Mouse (Mus musculus): ENCODE data around the gene Gpatch2.

DNA sequence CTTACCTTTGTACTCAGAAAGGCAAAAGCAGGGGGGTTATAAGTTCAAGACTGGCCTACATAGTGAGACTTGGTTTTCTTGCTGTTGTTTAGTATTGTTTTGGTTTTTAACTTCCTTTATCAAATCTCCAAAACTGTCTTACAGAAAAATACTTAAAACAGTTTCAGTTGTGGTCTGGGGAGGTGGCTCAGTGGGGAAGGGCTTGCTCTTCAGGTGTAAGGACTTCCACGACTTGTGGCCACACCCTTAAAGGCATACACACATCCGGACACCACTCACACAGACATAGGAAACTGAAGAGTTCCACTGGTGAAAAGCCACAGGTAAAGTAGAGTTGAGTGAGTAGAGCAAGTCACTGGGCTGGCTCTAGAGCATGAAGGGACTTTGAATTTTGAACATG is 93.2 kb downstream of the Gpatch2 start:
- no peak for TF ChIP-seq POLR2A (IDR thresholded peaks at IDR 0.05; ENCODE audit: insufficient read length, low read depth)
- no peak for TF ChIP-seq REST (IDR thresholded peaks at IDR 0.05; ENCODE audit: insufficient read depth, insufficient read length)
- TF ChIP-seq TCF12 (IDR thresholded peaks at IDR 0.05; ENCODE audit: insufficient read depth, poor library complexity, severe bottlenecking), result no peak
- TF ChIP-seq SRF (IDR thresholded peaks at IDR 0.05; ENCODE audit: control insufficient read depth, insufficient read length, low read depth), result no peak
- no peak for TF ChIP-seq E2F4 (IDR thresholded peaks at IDR 0.05; ENCODE audit: insufficient read depth)
- no peak for TF ChIP-seq USF1 (IDR thresholded peaks at IDR 0.05; ENCODE audit: low read depth)
- no peak for TF ChIP-seq CEBPB (IDR thresholded peaks at IDR 0.05; ENCODE audit: insufficient read depth, poor library complexity, severe bottlenecking)
- no peak for TF ChIP-seq POLR2AphosphoS2 (IDR thresholded peaks at IDR 0.05; ENCODE audit: insufficient read length, low read depth)
- TF ChIP-seq MYOG (IDR thresholded peaks at IDR 0.05; ENCODE audit: control insufficient read depth in 1 of 3, insufficient read depth in 1 of 3, insufficient read length in 2 of 3, low read depth in 2 of 3), result no peak
- no peak for TF ChIP-seq MYOD1 (IDR thresholded peaks at IDR 0.05; ENCODE audit: control insufficient read depth in 1 of 3, insufficient read length in 2 of 3, low read depth in 2 of 3)
- no peak for TF ChIP-seq MAX (IDR thresholded peaks at IDR 0.05; ENCODE audit: low read depth)

Measured in myocyte (in vitro differentiated cells).